ENCODE assay signal across 1 mouse cellular context in the genomic region with DNA sequence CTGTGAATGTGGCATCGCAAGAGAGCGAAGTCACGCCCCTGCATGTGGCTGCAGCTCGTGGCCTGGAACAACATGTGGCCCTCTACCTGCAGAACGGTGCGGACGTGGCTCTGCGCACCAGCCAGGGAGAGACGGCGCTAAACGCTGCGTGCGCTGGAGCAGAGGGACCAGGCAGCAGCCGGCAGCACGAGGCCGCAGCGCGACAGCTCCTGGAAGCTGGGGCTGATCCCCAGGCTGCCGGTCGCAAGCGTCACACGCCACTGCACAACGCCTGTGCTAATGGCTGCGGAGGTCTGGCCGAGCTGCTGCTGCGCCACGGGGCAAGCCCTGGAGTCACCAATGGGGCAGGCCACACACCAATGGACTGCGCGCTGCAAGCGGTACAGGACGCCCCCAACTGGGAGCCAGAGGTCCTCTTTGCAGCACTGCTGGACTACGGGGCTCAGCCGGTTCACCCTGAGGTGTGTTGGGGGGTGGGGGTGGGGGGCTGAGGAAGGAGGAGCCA.
TF ChIP-seq lines count a peak whose summit lies in the region.

No protein-coding gene starts in this region.

TF ChIP-seq in ES-E14, 5 proteins besides CTCF, POLR2A, EP300 and RAD21 (continued from another document):
- no peak for TF ChIP-seq ZNF384 (IDR thresholded peaks at IDR 0.05; ENCODE audit: low read depth, low read length)
- no peak for TF ChIP-seq MAFK (IDR thresholded peaks at IDR 0.05; ENCODE audit: insufficient read depth, low read depth, low read length)
- TF ChIP-seq HCFC1 (IDR thresholded peaks at IDR 0.05; ENCODE audit: borderline replicate concordance, insufficient read depth, low read length): no peak
